Mouse (Mus musculus) embryonic facial prominence, embryonic 10.5 days (tissue): ENCODE results near the gene Cyb5r4. TPM values are rescaled to one million over a fixed set of nuclear protein-coding genes. Genes with fewer than 3 reads are reported as not detected.

Experiments
- DNase-seq: peaks from one replicate; pipeline ENCODE4 v3.0.0-alpha.2; 2017; ENCODE audit warnings: low spot score
- H3K27ac ChIP-seq: fragments of 300-500 bp; sonication (generic); replicated peaks from 2 replicates; pipeline ENCODE4 v1.5.1; 2016; ENCODE audit warnings: mild to moderate bottlenecking
- H3K27me3 ChIP-seq: fragments of 300-500 bp; sonication (generic); replicated peaks from 2 replicates; pipeline ENCODE4 v1.6.1; 2016; ENCODE audit warnings: low read depth, mild to moderate bottlenecking; ENCODE audit not compliant: poor library complexity, severe bottlenecking
- H3K36me3 ChIP-seq: fragments of 300-500 bp; sonication (generic); replicated peaks from 2 replicates; pipeline ENCODE4 v1.6.1; 2016; ENCODE audit warnings: mild to moderate bottlenecking, moderate library complexity
- H3K4me1 ChIP-seq: fragments of 300-500 bp; sonication (generic); 2 replicates; pipeline ENCODE4 v1.6.1; 2016
- H3K4me3 ChIP-seq: fragments of 300-500 bp; sonication (generic); 2 replicates; pipeline ENCODE4 v1.5.1; 2016; ENCODE audit warnings: mild to moderate bottlenecking, moderate library complexity
- H3K9me3 ChIP-seq: fragments of 300-500 bp; sonication (generic); 2 replicates; pipeline ENCODE4 v1.6.1; 2016; ENCODE audit warnings: mild to moderate bottlenecking
- WGBS: fragments of 180-500 bp; shearing (Covaris S2); methylation state at CpG from one replicate; pipeline ENCODE4 v1.1.7; 2016; 5-methylcytosine and 5-hydroxymethylcytosine counted together
- polyA plus RNA-seq: library from polyadenylated mRNA; unstranded; fragments of >200 nt; fragmentation: Nextera tagmentation; extraction: Ambion mirVana; gene quantifications from 2 replicates; pipeline ENCODE4 v1.2.1, GENCODE M21; 2016

The Cyb5r4 gene
- polyA plus RNA-seq, 1 experiment from 2014 or later = 70.9 TPM

GRCm38 (mm10) chr9:86997046-86997691, 24.6 kb upstream of the Cyb5r4 start:
- Histone ChIP-seq H3K4me3 (no peak overlapping the region), H3K36me3 (no peaks in the 10 kb centered on the region), H3K27ac (no peak overlapping the region), H3K27me3 (no peaks in the 10 kb centered on the region), H3K4me1 (0 out of 2 replicates have a peak, but pooled peaks cover 3% of the 10 kb centered on the region), H3K9me3 (no peaks in the 10 kb centered on the region)
- WGBS = 70% methylated on average over 3 of the region's 3 CpGs
- no peak for DNase-seq

- Histone ChIP-seq H3K9me3 (no peaks in the 10 kb centered on the region), H3K27me3 (no peaks in the 10 kb centered on the region), H3K36me3 (no peaks in the 10 kb centered on the region), H3K27ac (no peak overlapping the region), H3K4me1 (0 out of 2 replicates have a peak, but pooled peaks cover 3% of the 10 kb centered on the region), H3K4me3 (no peak overlapping the region)
- 68% methylated on average over 2 of the region's 2 CpGs for WGBS
- DNase-seq = no peak
These were observed 21.7 kb upstream of the Cyb5r4 start for GRCm38 (mm10) chr9:86999956-87000582.

GRCm38 (mm10) chr9:87004701-87005434, 16.9 kb upstream of the Cyb5r4 start:
- no peak overlapping the region for H3K27ac ChIP-seq
- H3K9me3 ChIP-seq = no peaks in the 10 kb centered on the region
- H3K36me3 ChIP-seq = no peaks in the 10 kb centered on the region
- WGBS = 75% methylated on average over 6 of the region's 6 CpGs
- DNase-seq = no peak
- H3K27me3 ChIP-seq = no peaks in the 10 kb centered on the region
- H3K4me1 ChIP-seq = 0 out of 2 replicates have a peak, but pooled peaks cover 4% of the 10 kb centered on the region
- no peak overlapping the region for H3K4me3 ChIP-seq

GRCm38 (mm10) chr9:87005435-87005779, 16.4 kb upstream of the Cyb5r4 start:
- Histone ChIP-seq H3K27me3 (no peaks in the 10 kb centered on the region), H3K36me3 (no peaks in the 10 kb centered on the region), H3K4me1 (0 out of 2 replicates have a peak, but pooled peaks cover 4% of the 10 kb centered on the region), H3K9me3 (no peaks in the 10 kb centered on the region), H3K4me3 (no peak overlapping the region), H3K27ac (no peak overlapping the region)
- DNase-seq = no peak
- 55% methylated on average over 5 of the region's 5 CpGs for WGBS

- H3K4me1 ChIP-seq = 0 out of 2 replicates have a peak, but pooled peaks cover 4% of the 10 kb centered on the region
- DNase-seq = no peak
- peaks cover 11% of the 10 kb centered on the region for H3K27me3 ChIP-seq
- 79% methylated on average over 6 of the region's 6 CpGs for WGBS
- no peak overlapping the region for H3K27ac ChIP-seq
- H3K36me3 ChIP-seq = no peaks in the 10 kb centered on the region
- H3K4me3 ChIP-seq = no peak overlapping the region
- H3K9me3 ChIP-seq = no peaks in the 10 kb centered on the region
These were observed 13.3 kb upstream of the Cyb5r4 start for GRCm38 (mm10) chr9:87008507-87008906.

GRCm38 (mm10) chr9:87008919-87009318, 12.9 kb upstream of the Cyb5r4 start:
- Histone ChIP-seq H3K4me3 (no peak overlapping the region), H3K9me3 (no peaks in the 10 kb centered on the region), H3K36me3 (no peaks in the 10 kb centered on the region), H3K27me3 (peaks cover 16% of the 10 kb centered on the region), H3K4me1 (0 out of 2 replicates have a peak, but pooled peaks cover 4% of the 10 kb centered on the region), H3K27ac (no peak overlapping the region)
- DNase-seq = no peak
- WGBS = 86% methylated on average over 1 of the region's 1 CpGs

- H3K27me3 ChIP-seq = peaks cover 57% of the 10 kb centered on the region
- H3K9me3 ChIP-seq = no peaks in the 10 kb centered on the region
- peak; percentile 64 for DNase-seq
- no peak within 1 kb of the TSS; the same call in 1 of the 2 replicates for H3K27ac ChIP-seq
- H3K4me3 ChIP-seq = peak within 1 kb of the TSS; percentile 60
- peaks cover 11% of the 10 kb centered on the region for H3K4me1 ChIP-seq
- no peaks in the 10 kb centered on the region for H3K36me3 ChIP-seq
- under 1% methylated on average over 71 of the region's 71 CpGs for WGBS
These were observed 6.4 kb upstream of the Cyb5r4 start, which contains the start of gene Ripply2 for GRCm38 (mm10) chr9:87015288-87015937. TSS of gene Ripply2 (plus strand) at chr9:87015537.

GRCm38 (mm10) chr9:87015938-87016294, 5.9 kb upstream of the Cyb5r4 start:
- no peak for DNase-seq
- H3K27ac ChIP-seq = no peak overlapping the region; the same call in 1 of the 2 replicates
- H3K9me3 ChIP-seq = no peaks in the 10 kb centered on the region
- H3K4me1 ChIP-seq = peaks cover 11% of the 10 kb centered on the region
- H3K36me3 ChIP-seq = no peaks in the 10 kb centered on the region
- H3K4me3 ChIP-seq = peak overlapping the region; percentile 60
- peaks cover 57% of the 10 kb centered on the region for H3K27me3 ChIP-seq
- 5% methylated on average over 10 of the region's 10 CpGs for WGBS

GRCm38 (mm10) chr9:87025764-87026163, 4.0 kb downstream of the Cyb5r4 start:
- H3K36me3 ChIP-seq = no peaks in the 10 kb centered on the region; the same call in 1 of the 2 replicates
- no peaks in the 10 kb centered on the region for H3K9me3 ChIP-seq
- peaks cover 14% of the 10 kb centered on the region for H3K4me1 ChIP-seq
- no peak for DNase-seq
- no peak overlapping the region for H3K27ac ChIP-seq
- H3K4me3 ChIP-seq = no peak overlapping the region
- WGBS = 82% methylated on average over 6 of the region's 6 CpGs
- H3K27me3 ChIP-seq = no peaks in the 10 kb centered on the region

GRCm38 (mm10) chr9:87027423-87028084, 5.7 kb downstream of the Cyb5r4 start:
- peak; percentile 62 for DNase-seq
- no peaks in the 10 kb centered on the region for H3K9me3 ChIP-seq
- H3K27me3 ChIP-seq = no peaks in the 10 kb centered on the region
- WGBS = 45% methylated on average over 8 of the region's 8 CpGs
- no peak overlapping the region for H3K27ac ChIP-seq
- H3K4me1 ChIP-seq = peaks cover 6% of the 10 kb centered on the region
- no peaks in the 10 kb centered on the region; the same call in 1 of the 2 replicates for H3K36me3 ChIP-seq
- H3K4me3 ChIP-seq = no peak overlapping the region

GRCm38 (mm10) chr9:87032196-87032595, 10.4 kb downstream of the Cyb5r4 start:
- no peak for DNase-seq
- no peak overlapping the region for H3K27ac ChIP-seq
- no peaks in the 10 kb centered on the region for H3K9me3 ChIP-seq
- H3K4me3 ChIP-seq = no peak overlapping the region
- peaks cover 15% of the 10 kb centered on the region for H3K4me1 ChIP-seq
- H3K27me3 ChIP-seq = no peaks in the 10 kb centered on the region
- WGBS = 89% methylated on average over 4 of the region's 4 CpGs
- peaks cover 4% of the 10 kb centered on the region; the same call in 1 of the 2 replicates for H3K36me3 ChIP-seq
